Mouse (Mus musculus): Measurements from ENCODE around the gene Hdgf.
"Not testable (repeated sequence)": the region's sequence is repeated elsewhere in the genome, so short reads cannot be mapped to it uniquely, and the experiment has no call there.

Gene Hdgf

GRCm38 (mm10) chr3:87905880-87906485, at the start of gene Hdgf:
Gene Hdgf (plus strand): TSS chr3:87906321.
- DNase-seq (ENCODE audit: low read depth, low spot score), result peak; percentile 82

GRCm38 (mm10) chr3:87857666-87858065, 48.5 kb upstream of the Hdgf start:
- no peak for DNase-seq (ENCODE audit: low read depth, low spot score)

DNA sequence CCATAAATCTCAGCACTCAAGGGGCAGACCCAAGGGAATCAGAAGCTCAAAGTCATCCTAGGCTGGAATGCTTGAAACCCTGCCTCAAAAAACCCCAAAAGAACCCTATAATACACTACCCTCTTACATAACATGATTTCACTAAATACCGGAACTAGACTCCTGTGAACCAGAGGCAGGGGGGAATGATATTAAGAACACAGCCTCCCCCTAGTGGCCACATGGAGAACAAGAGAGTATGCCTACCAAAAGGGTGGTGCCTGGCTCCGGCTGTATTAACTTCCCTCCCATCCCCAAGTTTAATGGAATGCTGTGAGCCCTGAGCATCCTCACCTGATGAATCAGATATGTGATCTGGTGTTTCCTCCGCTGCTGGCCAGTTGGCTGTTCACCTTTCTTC, 46.3 kb upstream of the Hdgf start:
- peak; percentile 35 for DNase-seq (ENCODE audit: low read depth, low spot score)

GRCm38 (mm10) chr3:87864111-87864510, 42.0 kb upstream of the Hdgf start:
- DNase-seq (ENCODE audit: low read depth, low spot score), result not testable (repeated sequence)

- DNase-seq (ENCODE audit: low read depth, low spot score), result no peak
Observed at GRCm38 (mm10) chr3:87877730-87878129, 28.4 kb upstream of the Hdgf start.

DNA sequence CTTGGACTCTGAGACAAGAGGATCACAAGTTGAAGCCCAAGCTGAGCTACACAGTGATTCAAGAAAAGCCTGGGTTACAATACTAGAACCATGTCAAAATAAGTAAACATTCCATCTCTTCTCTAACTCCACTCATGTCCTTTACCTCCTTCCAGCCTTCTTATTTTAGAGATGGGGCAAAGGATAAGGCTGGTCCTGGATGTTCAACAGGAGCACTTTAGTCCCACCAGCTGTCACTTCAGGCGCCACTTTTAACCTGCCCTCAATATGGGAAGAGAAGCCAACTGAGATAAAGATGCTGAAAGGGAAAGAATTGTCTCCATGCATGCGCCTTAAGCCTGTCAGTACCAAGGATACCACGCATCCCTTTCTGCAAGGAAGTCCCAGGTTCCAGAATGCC, 21.8 kb upstream of the Hdgf start:
- no peak for DNase-seq (ENCODE audit: low read depth, low spot score)

GRCm38 (mm10) chr3:87884708-87885251, 21.3 kb upstream of the Hdgf start:
- no peak for DNase-seq (ENCODE audit: low read depth, low spot score)

DNA sequence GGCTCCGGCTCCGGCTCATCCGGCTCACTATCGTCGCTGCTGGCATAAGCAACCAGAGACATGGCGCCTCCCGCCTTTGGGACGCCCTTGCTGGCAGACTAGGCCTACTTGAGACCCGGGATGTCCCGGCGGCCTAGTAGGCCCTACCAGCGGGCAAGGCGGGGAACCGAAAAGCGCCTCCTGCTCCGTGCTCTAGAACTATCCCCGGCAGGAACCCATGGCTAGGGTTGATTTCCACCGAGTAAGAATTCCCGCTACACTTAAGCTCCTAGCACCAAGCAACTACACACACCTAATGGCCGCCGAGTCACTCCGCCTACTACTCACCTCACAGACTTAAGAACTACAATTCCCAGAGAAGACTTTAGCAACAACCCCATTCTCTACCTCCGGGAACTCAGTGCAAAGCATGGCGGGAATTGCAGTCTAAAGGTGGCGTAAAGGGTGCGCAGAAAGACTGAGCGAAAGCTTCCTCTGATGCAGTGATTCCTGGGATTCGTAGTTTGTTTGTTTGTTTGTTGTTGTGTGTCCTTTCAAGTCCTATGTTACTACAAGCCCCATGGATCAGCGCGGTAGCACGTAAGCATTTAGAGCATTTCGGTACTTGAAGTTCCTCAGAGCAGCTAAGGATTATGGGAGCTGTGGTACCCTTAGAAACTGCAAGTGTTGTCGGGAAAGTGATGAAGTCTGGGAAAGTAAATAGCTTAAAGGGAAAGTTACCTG, 20.7 kb upstream of the Hdgf start, which contains the start of gene Prcc:
Prcc (minus strand) TSS at position 328 of the 723 bp plus-strand sequence.
- peak; percentile 95 for DNase-seq (ENCODE audit: low read depth, low spot score)

GRCm38 (mm10) chr3:87886004-87886365, 20.1 kb upstream of the Hdgf start:
- no peak for DNase-seq (ENCODE audit: low read depth, low spot score)

DNA sequence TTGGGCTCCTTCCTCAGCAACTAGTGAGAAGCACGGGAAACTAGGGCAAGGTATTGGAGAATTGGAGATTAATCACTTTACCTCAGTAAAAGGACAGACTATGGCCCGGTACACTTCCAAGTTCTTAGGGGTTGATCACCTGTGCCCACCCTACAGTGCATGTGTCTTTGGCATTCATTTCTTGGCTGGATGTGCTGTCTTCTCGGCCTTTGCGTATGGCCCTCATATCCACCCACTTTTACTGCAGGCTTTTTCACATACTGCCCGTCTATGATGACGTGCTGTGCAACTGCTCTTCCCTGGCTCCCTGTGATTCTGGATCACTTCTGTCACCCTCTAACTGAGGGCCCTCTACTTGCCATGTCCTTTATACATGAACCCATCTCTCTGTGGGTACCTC, 19.7 kb upstream of the Hdgf start:
- no peak for DNase-seq (ENCODE audit: low read depth, low spot score)

DNA sequence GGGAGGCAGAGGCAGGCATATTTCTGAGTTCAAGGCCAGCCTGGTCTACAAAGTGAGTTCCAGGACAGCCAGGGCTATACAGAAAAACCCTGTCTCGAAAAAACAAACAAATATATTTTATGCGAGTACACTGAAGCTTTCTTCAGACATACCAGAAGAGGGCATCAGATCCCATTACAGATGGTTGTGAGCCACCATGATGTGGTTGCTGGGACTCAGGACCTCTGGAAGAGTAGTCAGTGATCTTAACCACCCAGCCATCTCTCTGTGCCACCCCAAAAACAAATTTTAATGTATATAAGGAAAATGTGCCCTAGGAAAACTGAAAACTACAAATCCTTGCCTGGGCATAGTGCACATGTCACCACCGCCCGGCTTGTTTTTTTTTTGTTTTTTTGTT, 18.7 kb upstream of the Hdgf start:
- not testable (repeated sequence) for DNase-seq (ENCODE audit: low read depth, low spot score)

DNA sequence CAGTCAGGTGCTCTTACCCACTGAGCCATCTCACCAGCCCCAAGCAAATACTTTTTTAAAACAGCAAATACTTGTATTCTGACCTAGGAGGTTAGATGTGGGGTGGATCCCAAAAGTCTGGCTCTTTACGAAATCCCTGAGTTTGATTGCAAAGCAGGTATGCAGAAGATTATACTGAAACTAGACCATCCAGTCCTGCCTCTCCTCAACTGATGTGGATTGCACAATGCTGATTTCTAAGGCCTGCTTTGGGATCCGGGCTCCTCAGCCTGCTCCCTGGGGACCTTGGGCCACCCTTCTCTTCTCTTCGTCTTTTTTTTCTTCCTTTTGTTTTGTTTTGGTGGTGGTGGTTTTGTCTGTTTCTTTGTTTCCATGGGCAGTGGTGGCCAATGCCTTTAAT, 14.6 kb upstream of the Hdgf start:
- no peak for DNase-seq (ENCODE audit: low read depth, low spot score)

DNA sequence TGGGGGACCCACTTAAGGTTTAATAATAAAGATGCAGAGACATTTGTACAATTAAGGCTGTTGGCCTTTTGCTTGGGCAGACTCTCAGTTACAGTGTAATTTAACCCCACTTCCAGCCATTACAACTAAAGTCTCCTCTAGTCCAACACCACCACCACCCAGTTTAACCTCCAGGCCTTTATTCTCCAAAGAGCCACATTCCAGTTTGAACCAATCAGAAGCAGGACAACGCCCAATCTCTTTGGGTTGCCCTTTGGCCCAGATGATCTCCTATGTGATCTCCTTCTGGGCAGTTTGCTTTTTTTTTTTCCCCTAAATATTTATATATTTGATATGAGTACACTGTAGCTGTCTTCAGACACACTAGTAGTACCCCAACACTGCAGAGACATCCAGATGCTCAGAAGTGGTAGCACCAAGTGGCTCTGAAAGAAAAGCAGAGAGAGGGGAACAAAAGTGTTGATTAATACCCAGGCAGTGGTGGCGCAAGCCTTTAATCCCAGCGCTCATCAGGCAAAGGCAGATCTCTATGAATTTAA, 12.7 kb upstream of the Hdgf start:
- DNase-seq (ENCODE audit: low read depth, low spot score), result no peak

DNA sequence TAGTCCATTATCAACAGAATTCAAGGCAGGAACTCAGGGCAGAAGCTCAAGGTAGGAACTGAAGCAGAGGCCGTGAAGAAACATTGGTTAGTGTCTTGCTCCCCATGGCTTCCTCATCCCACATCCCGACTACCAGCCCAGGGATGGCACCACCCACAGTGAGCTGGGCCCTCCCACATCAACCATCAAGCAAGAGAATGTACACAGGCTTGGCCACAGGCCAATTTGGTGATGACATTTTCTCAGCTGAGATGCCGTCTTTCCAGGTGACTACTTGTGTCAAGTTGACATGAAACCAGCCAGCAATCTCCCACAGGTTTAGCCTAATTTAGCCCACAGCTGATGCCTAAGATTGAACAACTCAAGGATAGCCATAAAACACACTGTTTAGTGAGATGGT, 6.9 kb upstream of the Hdgf start:
- DNase-seq (ENCODE audit: low read depth, low spot score), result no peak

DNA sequence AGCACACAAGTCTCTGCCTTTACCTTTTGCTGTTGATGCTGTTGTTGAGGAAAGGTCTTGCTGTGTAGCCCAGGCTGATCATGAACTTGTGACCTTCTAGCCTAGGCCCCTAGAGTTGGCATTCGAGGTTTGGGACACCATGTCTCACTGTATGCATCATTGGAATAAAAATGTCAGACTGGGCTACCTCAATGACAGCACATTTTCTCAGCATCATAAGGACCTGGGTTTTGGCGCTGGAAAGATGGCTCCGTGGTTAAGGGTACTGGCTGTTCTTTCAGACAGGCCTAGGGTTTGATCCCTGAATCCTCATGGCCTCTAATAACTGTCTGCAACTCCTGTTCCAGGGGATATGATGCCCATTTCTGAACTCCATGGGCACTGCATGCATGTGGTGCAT, 6.3 kb upstream of the Hdgf start:
- DNase-seq (ENCODE audit: low read depth, low spot score), result no peak

DNA sequence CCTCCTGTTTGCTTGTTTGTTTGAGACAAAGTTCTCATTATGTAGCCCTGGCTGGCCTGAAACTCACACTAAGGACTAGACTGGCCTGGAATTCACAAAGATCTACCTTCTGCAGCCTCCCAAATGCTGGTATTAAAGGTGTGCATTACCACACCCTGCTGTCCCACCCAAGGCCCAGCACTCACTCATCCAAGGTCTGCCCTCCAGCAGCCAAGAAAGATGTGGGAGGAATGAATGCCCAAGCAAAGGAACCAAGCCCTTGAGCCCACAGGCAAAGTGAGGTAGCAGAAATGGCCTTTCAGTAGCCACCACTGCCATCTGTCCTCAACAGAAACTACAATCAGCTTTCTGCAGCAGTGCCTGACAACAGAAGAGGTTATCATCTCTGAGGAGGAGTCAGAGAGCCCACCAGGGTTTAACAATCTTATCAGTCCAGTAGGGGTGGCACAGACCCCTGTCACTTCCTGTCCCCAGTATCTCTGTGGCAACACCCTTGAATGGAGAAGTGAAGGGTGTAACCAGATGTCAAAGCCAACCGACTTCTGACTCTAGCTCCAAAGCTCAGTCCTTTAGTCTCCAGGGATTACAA, 5.0 kb upstream of the Hdgf start:
- no peak for DNase-seq (ENCODE audit: low read depth, low spot score)

- not testable (repeated sequence) for DNase-seq (ENCODE audit: low read depth, low spot score)
Observed at GRCm38 (mm10) chr3:87901959-87902358, 4.2 kb upstream of the Hdgf start.

- DNase-seq (ENCODE audit: low read depth, low spot score), result no peak
Observed at GRCm38 (mm10) chr3:87903821-87904220, 2.3 kb upstream of the Hdgf start.

DNA sequence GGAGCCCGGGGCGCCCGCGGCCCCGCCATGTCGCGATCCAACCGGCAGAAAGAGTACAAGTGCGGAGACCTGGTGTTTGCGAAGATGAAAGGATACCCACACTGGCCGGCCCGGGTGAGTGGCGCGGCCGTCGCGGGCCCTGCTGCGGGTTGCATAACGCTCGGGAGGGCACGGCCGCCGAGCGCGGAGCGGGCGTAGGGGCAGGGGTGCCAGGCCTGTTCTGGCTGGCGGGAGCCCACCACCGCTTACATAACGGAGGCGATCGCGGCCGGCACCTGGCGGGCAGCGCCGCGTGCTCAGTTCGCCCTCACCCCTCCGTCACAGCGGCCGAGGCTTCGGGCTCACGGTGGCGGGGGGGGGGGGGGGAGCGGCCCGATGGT, 470 bp downstream of the Hdgf start:
- DNase-seq (ENCODE audit: low read depth, low spot score), result no peak

GRCm38 (mm10) chr3:87906981-87907857, 1.1 kb downstream of the Hdgf start:
- DNase-seq (ENCODE audit: low read depth, low spot score), result no peak

DNA sequence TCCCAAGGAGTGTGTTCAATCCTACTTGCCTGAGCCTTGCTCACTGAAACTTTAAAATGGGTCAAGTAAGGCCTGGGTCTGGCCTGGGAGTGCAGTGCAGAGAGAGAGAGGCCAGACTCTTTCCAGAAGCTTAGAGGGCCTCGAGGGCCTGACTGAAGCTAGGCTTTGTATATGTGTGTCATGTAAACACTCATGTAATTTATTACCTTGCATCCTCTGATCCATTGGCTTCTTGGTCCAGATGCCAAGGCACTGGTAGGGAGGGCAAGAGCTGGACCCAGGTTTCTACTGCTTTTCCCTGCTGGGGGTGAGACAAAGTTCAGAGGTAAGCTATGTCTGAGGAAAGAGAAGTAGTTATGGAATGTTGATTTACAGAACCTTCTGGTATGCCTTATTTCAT, 1.8 kb downstream of the Hdgf start:
- no peak for DNase-seq (ENCODE audit: low read depth, low spot score)

DNA sequence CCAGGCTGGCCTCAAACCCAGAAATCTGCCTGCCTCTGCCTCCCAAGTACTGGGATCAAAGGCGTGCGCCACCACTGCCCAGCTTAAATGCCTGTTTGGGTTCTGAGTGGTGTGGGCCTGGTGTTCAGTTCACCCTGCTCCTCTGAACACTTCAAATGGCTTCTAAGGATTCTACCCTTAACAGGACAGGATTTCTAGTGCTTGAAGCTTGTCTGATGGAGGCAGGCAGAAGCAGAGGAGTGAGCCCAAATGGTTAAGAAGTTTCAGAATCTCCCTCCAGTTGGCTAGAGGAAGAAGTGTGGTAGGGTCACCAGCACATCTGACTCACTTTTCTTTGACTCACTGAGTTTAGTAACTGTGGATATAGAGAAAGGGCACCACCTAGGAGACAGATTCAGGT, 3.3 kb downstream of the Hdgf start:
- no peak for DNase-seq (ENCODE audit: low read depth, low spot score)

Data from c-Kit-negative CD71-positive TER-119-positive erythroid progenitor cells, embryonic 14.5 days (primary cell).